Mouse (Mus musculus) kidney, adult 2 months (tissue): ENCODE measurements around the gene Ano6.

Experiments
- CTCF ChIP-seq: fragments of 200-500 bp; conservative IDR thresholded peaks from 2 replicates; pipeline ENCODE4 v1.5.1; 2011; ENCODE audit warnings: low read depth, mild to moderate bottlenecking, control low read depth, low read length, moderate library complexity, mixed read lengths; ENCODE audit not compliant: insufficient read depth, insufficient read length
- POLR2A ChIP-seq: fragments of 200-500 bp; IDR thresholded peaks from one replicate; pipeline ENCODE4 v1.6.1; 2011; ENCODE audit warnings: low read depth, low read length, control low read depth

DNA sequence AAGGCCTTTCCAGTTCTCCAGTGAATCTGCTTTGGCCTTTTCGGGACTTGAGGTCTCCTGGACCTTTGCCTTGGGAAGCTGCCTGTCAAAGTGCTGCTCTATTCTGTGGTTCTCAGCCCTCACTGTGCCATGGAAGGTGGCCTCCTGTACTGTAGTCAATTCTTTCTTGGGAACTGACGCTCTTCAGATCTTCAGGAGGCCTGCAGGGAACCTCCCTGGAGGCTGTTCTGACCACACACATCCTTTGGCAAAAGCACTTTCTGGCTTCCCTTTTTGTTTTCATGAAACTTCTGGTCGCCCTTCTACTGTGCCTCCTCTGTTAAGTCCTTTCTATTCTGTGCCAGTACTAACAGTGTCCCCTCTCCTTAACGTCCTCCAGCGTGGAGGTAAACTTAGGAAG lies 160.9 kb downstream of the Ano6 start:
- TF ChIP-seq CTCF (no peak), POLR2A (no peak)
